Mouse (Mus musculus) kidney, adult 2 months (tissue): ENCODE results near the gene Rapgef4.

ENCODE experiments used
- CTCF ChIP-seq: fragments of 200-500 bp; conservative IDR thresholded peaks from 2 replicates; pipeline ENCODE4 v1.5.1; 2011; ENCODE audit warnings: low read depth, mild to moderate bottlenecking, control low read depth, low read length, moderate library complexity, mixed read lengths; ENCODE audit not compliant: insufficient read depth, insufficient read length
- POLR2A ChIP-seq: fragments of 200-500 bp; IDR thresholded peaks from one replicate; pipeline ENCODE4 v1.6.1; 2011; ENCODE audit warnings: low read depth, low read length, control low read depth

DNA sequence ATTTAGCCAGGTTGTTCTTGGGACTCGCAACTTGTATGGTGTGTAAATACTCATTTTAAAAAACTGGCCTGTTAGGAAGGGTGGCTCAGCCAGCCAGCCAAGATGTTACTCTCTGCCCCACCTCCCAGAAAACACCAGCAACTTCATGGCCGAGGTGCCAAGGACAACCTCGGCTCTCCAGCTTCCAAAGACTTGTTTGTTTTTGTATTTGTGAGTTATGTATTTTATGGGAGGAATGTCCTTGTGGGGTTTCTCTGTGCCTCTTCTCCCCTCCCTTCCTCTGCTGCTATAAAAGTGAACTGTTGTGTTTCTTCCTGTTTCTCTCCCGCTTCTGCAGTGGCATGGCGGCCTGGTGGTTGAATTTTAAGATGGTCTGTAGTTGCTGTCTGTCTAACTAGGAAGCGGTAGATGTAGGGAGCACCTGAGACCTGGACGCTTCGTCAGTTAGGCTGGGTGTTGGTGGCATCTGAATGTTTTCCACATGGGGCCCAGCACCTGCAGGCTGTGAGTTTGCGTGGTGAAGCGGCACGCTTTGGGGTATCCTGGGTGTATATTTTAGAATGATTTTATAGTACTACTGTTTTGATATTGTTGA lies 164.3 kb downstream of the Rapgef4 start:
- TF ChIP-seq POLR2A (no peak), CTCF (no peak)
